Mouse (Mus musculus) c-Kit-positive CD71-positive TER-119-negative erythroid progenitor cells, embryonic 14.5 days (primary cell): ENCODE data around the gene Pcx.
A peak's percentile ranks its signal among the peaks of the same experiment; 100 is the strongest.

Source experiments
- DNase-seq: peaks from one replicate; pipeline ENCODE4 v3.0.0-alpha.2; 2013; ENCODE audit warnings: low read depth

Gene Pcx

DNA sequence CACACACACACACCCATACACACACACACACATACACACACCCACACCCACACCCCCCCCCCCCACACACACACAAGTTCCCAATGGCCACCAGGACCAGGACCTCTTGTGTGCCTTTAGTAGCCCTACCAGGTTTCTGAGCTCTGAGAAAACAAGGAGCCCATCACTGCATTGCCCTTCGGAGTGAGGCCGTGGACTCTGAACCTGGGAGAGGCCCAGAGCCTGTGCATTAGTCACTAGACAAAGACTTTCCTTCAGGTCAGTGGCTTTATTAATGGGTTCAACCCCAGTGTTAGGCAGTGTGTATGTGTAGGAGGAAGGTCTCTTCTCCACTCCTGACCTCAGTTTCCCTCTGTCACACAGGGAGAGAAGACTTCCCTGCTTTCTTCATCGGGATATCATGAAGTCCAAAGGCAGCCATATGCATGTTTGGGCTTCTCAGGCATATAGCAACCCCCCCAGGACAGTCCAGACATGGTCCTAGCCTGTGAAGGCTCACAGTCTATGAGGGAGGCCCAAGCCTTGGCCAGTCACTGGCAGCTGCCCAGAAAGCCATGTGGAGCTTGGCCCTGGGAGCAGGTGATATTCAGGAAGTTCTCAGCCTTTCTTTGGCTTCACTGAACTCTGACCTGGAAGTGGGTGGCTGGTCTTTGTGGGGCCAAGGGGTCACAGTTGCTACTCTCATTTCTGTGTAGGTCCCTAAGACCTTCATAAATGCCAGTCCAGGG lies 13.6 kb upstream of the Pcx start:
- DNase-seq = no peak

- peak; percentile 62 for DNase-seq
These were observed 12.9 kb upstream of the Pcx start for GRCm38 (mm10) chr19:4497263-4497973.

DNA sequence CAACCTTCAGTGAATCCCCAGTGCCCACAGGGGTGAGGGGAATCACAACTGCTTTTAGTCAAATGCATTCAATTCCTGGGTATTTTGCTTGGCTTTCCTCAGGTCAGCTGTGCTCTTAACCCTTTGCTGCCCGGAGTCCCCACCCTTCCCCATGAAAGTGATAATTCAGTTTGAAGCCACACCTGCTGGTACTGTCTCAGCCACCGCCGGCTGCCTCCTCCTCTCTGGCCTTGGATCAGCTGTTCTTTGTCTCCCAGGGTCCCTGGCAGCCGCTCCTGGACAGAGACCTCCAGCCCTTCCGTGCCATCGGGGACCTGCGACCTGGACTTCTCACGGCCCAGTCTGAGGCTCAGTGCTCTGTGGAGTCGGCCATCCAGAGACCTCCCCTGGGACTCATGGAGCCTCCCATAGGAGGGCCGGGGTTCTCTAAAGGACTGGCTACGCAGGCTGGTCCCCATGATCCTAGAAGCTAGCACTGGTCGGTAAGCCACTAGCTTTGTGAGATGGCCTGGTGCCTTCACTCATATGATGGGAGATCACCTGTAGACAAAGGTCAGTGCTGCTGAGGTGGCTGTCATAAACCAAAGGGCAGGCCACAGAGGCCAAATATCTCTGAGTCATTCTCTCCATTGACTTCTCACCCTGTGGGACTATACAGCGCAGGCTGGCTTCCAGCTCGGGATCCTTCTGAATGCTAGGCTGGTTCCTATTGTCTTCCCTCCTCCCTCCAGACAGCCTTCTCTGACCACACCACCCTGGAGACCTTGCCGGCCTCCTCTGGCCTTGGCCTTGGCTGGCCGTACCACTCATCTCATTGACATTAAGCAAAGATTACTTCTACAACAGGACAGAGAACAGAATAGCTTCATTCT lies 12.0 kb upstream of the Pcx start, which contains the start of gene 2010003K11Rik:
TSS of gene 2010003K11Rik (minus strand) at position 522 of the 872 bp plus-strand sequence.
- DNase-seq = no peak

DNA sequence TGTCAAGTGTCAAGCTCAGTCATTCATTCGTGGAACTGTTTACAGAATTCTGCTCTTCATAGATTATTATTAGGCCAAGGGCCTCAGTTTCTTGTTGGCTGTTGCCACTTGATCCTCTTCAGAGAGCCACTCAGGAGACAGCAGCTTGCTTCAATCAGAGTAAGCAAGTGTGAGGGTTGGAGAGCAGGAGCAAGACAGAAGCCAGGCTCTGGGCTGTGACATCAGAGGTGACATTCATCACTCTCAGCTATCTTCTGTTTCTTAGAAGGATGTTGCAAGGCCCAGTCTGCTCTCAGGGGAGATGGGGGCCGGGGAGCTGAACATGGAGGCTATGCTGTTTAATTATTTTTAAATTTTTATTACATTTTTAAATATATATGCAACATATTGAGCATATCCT lies 7.6 kb upstream of the Pcx start:
- no peak for DNase-seq

- no peak for DNase-seq
These were observed 5.4 kb upstream of the Pcx start for GRCm38 (mm10) chr19:4504830-4505229.

- DNase-seq = no peak
These were observed 2.5 kb upstream of the Pcx start for GRCm38 (mm10) chr19:4507746-4508145.

- no peak for DNase-seq
These were observed 1.0 kb downstream of the Pcx start for GRCm38 (mm10) chr19:4511116-4511841.

DNA sequence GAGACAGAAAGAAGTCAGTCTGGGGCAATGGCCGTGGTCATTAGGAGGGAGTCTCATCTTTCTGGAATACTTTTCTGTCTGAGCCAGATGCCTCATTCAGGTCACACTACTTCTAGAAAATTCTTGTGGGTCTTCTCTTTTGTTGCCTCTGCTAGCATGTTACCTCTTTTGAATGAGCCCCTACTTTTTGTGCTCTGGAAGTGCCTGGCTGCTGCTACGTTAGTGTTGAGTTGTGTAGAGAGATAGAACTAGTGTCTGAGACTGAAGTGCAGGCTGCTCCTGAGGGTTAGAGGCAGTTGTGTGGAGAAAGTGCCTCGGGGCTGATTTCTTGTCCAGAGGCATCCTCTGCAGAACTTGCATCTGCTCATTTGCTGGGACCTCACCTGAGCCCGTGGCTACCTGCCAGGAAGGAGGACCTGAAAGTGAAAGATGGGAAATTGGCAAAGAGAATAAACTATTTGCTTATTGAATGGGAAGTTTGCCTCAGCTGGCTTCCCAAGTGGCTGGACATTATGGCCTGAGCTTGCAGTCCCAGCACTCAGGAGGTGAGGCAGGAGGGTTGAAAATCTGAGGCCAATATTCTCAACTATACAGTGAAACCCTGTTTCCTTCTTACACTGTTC lies 3.1 kb downstream of the Pcx start:
- DNase-seq = no peak

- DNase-seq = no peak
These were observed 5.5 kb downstream of the Pcx start for GRCm38 (mm10) chr19:4515746-4516145.

DNA sequence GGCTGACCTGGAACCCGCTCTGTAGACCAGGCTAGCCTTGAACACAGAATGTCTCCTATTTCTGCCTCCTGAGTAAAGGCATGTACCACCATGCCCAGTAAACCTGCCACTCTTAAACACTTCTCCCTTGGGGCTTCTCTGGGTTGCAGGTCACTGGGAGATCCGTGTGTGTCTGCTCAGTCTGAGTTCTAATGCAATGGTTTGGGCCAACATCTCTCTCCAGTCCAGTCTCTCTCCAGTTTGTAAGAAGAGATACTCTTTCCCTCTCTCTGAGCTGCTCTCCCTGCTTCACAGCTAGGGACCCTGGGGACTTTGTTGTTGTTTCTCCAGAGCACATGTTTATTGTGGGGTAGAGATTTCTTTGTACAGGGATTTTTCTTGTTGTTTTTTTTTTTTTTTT lies 6.0 kb downstream of the Pcx start:
- no peak for DNase-seq

GRCm38 (mm10) chr19:4517483-4517882 lies 7.2 kb downstream of the Pcx start:
- DNase-seq = no peak

GRCm38 (mm10) chr19:4521426-4522050 lies 11.3 kb downstream of the Pcx start:
- no peak for DNase-seq

DNA sequence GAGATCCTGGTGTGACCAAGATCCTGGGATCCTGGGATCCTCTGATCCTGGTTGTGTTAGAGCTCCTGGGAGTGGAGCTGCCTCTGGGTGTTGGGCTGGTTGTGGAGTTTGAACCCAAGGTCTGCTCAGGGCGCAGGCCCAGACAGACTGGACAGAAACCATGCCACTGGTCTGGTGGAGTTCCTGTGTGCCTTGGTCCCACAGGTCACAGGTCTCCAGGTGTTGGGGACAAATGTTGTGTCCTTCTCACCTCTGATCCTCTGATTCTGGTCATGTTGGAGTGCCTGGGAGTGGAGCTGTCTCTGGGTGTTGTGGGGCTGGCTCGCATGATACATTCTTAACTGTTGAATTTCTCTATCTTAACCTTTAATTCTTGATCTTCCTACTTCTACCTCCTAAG lies 24.4 kb downstream of the Pcx start:
- DNase-seq = no peak

DNA sequence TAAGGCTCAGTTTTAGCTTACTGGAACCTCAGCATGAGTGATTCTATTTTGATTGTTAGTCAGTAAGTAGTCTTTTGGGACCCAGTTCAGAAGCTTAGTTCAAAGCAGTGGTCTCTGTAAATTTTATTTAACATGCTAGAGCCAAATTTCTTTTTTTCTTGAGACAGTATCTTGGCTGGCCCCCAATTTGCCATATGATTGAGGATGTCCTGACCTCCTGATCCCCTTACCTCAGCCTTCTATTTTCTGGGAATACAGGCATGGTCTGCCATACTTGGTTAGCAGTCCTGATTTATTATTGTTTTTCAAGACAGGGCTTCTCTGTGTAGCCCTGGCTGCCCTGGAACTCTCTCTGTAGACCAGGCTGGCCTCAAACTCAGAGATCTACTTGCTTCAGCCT lies 25.6 kb downstream of the Pcx start:
- DNase-seq = no peak

DNA sequence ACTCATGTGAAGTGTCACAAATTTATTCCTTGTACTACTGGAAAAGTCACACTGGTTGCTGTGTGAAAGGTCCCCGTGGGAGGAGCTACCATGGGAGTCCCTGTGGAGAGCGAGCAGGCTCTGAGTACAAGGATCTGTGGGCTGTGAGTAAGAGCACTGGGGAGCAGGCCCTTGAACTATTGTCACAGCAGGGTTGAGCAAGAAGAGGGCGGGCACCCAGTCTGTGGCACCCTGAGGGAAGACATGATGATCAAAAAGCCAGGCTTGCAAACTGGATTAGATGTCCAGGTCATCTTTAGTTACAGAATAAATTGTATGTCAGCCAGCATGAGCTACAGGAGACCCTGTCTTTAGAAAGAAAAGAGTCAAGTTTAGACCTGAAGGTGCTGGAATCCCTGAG lies 26.3 kb downstream of the Pcx start:
- DNase-seq = no peak

GRCm38 (mm10) chr19:4540263-4540662 lies 30.0 kb downstream of the Pcx start:
- DNase-seq = no peak

GRCm38 (mm10) chr19:4540992-4541391 lies 30.7 kb downstream of the Pcx start:
- no peak for DNase-seq

GRCm38 (mm10) chr19:4542081-4542480 lies 31.8 kb downstream of the Pcx start:
- DNase-seq = no peak

GRCm38 (mm10) chr19:4545091-4545490 lies 34.8 kb downstream of the Pcx start:
- DNase-seq = no peak

DNA sequence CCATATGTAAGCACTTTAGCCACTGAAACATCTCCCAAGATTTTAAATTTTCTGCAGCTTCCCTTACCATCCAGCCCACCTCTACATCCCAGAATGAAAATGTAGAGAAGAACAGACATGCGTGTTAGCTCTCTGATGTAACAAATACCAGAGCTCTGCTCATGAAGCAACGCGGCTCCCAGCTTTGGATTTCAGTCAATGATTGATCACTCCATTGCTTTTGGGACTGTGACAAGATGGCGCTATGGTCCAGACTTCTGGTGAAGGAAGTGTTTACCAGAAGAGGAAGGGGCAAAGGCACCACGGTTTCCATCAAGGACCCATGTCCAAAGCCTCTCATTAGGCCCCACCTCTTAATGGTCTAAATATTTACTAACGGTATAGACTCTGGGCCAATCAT lies 35.6 kb downstream of the Pcx start:
- DNase-seq = no peak

DNA sequence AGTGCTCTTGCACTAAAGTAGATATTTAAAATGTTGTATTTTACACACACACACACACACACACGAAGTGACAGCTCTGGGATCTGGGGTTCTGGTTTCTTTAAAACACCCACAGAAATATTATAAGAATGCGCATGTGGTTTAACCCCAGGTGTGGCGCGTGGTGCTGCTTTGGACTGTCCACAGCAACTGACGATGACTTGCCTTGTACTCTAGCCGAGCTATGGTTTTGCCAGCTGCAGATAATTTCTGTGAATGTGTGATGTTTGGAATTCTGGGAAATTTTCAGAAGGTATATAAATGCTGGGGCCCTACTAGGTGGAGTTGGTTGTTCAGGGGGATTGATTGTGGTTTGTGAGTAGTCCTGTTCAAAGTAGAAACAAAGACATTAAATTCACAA lies 37.5 kb downstream of the Pcx start:
- DNase-seq = no peak
